Mouse (Mus musculus) stomach, postnatal 0 days (tissue): ENCODE data around the gene Cdh23. TPM values are rescaled to one million over a fixed set of nuclear protein-coding genes. Genes with fewer than 3 reads are reported as not detected.

ENCODE experiments used
- ATAC-seq: fragments of 200-750 bp; cut with Nextera tagmentation; 2 replicates; pipeline ENCODE4 v1.8.0; 2017; ENCODE audit not compliant: low FRiP score, low TSS enrichment
- DNase-seq: peaks from one replicate; pipeline ENCODE4 v3.0.0-alpha.2; 2016; ENCODE audit warnings: low spot score
- H3K27ac ChIP-seq: fragments of 300-500 bp; sonication (generic); replicated peaks from 2 replicates; pipeline ENCODE4 v1.5.1; 2014; ENCODE audit warnings: mild to moderate bottlenecking, control low read depth
- H3K27me3 ChIP-seq: fragments of 300-500 bp; sonication (generic); 2 replicates; pipeline ENCODE4 v1.6.1; 2014; ENCODE audit warnings: low read length; ENCODE audit not compliant: control insufficient read depth, insufficient read depth
- H3K36me3 ChIP-seq: fragments of 300-500 bp; sonication (generic); 2 replicates; pipeline ENCODE4 v1.6.1; 2014; ENCODE audit warnings: low read length, mixed read lengths; ENCODE audit not compliant: control insufficient read depth, insufficient read depth
- H3K4me1 ChIP-seq: fragments of 300-500 bp; sonication (generic); replicated peaks from 2 replicates; pipeline ENCODE4 v1.6.1; 2014; ENCODE audit warnings: antibody characterized with exemption; ENCODE audit not compliant: control insufficient read depth, insufficient read depth
- H3K4me2 ChIP-seq: fragments of 300-500 bp; sonication (generic); replicated peaks from 2 replicates; pipeline ENCODE4 v1.6.1; 2014; ENCODE audit warnings: low read depth, mild to moderate bottlenecking, control low read depth, moderate library complexity
- H3K4me3 ChIP-seq: fragments of 300-500 bp; sonication (generic); 2 replicates; pipeline ENCODE4 v1.5.1; 2014; ENCODE audit warnings: low read depth, low read length, control low read depth
- H3K9ac ChIP-seq: fragments of 300-500 bp; sonication (generic); 2 replicates; pipeline ENCODE4 v1.6.1; 2014; ENCODE audit warnings: mild to moderate bottlenecking, low read length, control low read depth, mixed read lengths
- H3K9me3 ChIP-seq: fragments of 300-500 bp; sonication (generic); 2 replicates; pipeline ENCODE4 v1.6.1; 2016; ENCODE audit warnings: low read length; ENCODE audit not compliant: control insufficient read depth
- CTCF ChIP-seq: IDR thresholded peaks from 2 replicates; pipeline ENCODE4 v1.5.1; 2016; ENCODE audit warnings: antibody characterized with exemption, low read depth, mild to moderate bottlenecking, moderate library complexity
- EP300 ChIP-seq: optimal IDR thresholded peaks from 2 replicates; pipeline ENCODE3; 2016; ENCODE audit warnings: antibody characterized with exemption
- WGBS: fragments of 180-500 bp; shearing (Covaris S2); extraction: QIAGEN DNeasy Blood & Tissue Kit; methylation state at CpG from one replicate; pipeline ENCODE4 v1.1.7; 2014; 5-methylcytosine and 5-hydroxymethylcytosine counted together
- polyA plus RNA-seq: library from polyadenylated mRNA; unstranded; fragments of >200 nt; fragmentation: Nextera tagmentation; extraction: Ambion mirVana; gene quantifications from 2 replicates; pipeline ENCODE4 v1.2.1, GENCODE M21; 2015

Cdh23 gene
- polyA plus RNA-seq, 1 experiment from 2014 or later: 0.18 TPM

- no peak for TF ChIP-seq CTCF
- TF ChIP-seq EP300: no peak
- DNase-seq (no peak), ATAC-seq (no peak)
- WGBS: 79% methylated on average over 9 of the region's 11 CpGs
- Histone ChIP-seq H3K9ac (no peak overlapping the region), H3K9me3 (no peaks in the 10 kb centered on the region), H3K27me3 (no peaks in the 10 kb centered on the region), H3K36me3 (no peaks in the 10 kb centered on the region), H3K4me1 (0 out of 2 replicates have a peak, but pooled peaks cover 6% of the 10 kb centered on the region), H3K4me3 (no peak overlapping the region), H3K4me2 (no peak overlapping the region), H3K27ac (peak overlapping the region; percentile 87)
These were observed 427.6 kb downstream of the Cdh23 start for GRCm38 (mm10) chr10:60268738-60269137.

DNA sequence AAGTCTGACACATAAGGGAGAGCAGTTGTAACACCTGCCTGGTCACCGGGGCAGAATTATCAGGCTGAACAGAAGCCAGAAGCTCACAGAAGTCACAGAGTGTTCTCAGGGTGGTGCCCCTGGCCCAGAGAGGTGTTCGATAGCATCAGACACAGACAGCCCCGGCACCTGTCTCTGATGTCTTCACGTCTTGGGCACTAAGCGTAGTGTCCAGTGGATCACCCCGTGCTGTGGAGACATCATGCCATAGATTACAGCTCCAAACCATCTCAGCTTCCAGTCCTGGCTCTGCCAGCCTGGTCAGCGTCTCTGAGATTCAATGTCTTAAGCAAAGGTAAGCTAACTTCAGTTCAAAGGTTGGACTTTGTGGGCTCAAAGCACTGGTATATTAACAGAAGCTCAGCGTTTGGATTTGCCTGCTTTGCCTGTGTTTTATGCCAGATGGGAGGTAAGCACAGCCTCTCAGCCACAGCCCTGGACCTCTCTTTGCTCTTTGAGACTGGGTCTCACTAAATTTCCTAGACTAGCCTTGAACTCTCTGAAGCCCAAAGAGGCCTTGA lies 429.4 kb downstream of the Cdh23 start:
- 0 out of 2 replicates have a peak, but pooled peaks cover 5% of the 10 kb centered on the region for H3K4me1 ChIP-seq
- H3K4me3 ChIP-seq: no peak overlapping the region
- H3K27me3 ChIP-seq: no peaks in the 10 kb centered on the region
- ATAC-seq (no peak), DNase-seq (no peak)
- no peak overlapping the region for H3K27ac ChIP-seq
- no peak for TF ChIP-seq CTCF
- TF ChIP-seq EP300: no peak
- no peaks in the 10 kb centered on the region for H3K9me3 ChIP-seq
- H3K9ac ChIP-seq: no peak overlapping the region
- H3K36me3 ChIP-seq: no peaks in the 10 kb centered on the region
- H3K4me2 ChIP-seq: no peak overlapping the region
- WGBS: 75% methylated on average over 8 of the region's 8 CpGs

DNA sequence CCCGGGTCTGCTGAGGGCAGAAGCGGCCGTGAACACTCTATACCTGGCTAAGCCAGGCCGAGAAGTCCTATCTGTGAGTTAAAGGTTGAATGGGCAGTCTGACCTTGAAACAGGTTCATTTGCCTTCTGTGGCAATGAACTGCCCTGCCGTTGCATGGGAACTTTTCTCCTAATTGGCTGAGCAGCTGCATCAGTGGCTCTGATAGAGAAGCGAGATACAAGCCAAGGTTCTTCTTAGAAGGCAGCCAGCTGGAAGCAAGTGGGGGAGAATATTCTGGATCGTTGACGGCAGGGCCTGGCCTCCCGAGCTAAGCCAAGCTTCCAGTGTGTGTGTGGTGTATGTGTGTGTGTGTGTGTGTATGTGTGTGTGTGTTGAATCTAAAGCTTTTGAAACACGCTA lies 431.0 kb downstream of the Cdh23 start:
- 65% methylated on average over 10 of the region's 10 CpGs for WGBS

GRCm38 (mm10) chr10:60263351-60263750 lies 432.9 kb downstream of the Cdh23 start:
- no peaks in the 10 kb centered on the region for H3K36me3 ChIP-seq
- no peaks in the 10 kb centered on the region for H3K9me3 ChIP-seq
- no peak overlapping the region for H3K4me2 ChIP-seq
- WGBS: 85% methylated on average over 7 of the region's 7 CpGs
- H3K27me3 ChIP-seq: no peaks in the 10 kb centered on the region
- 0 out of 2 replicates have a peak, but pooled peaks cover 2% of the 10 kb centered on the region for H3K4me1 ChIP-seq
- TF ChIP-seq EP300 (no peak), CTCF (no peak)
- H3K27ac ChIP-seq: no peak overlapping the region
- no peak overlapping the region for H3K4me3 ChIP-seq
- H3K9ac ChIP-seq: no peak overlapping the region
- ATAC-seq (no peak), DNase-seq (no peak)

More for the DNA sequence above, 431.0 kb downstream of the Cdh23 start:
- Histone ChIP-seq H3K27me3 (no peaks in the 10 kb centered on the region), H3K4me3 (no peak overlapping the region), H3K9me3 (no peaks in the 10 kb centered on the region), H3K9ac (no peak overlapping the region), H3K27ac (no peak overlapping the region), H3K4me1 (0 out of 2 replicates have a peak, but pooled peaks cover 5% of the 10 kb centered on the region), H3K36me3 (no peaks in the 10 kb centered on the region), H3K4me2 (no peak overlapping the region)
- ATAC-seq (no peak), DNase-seq (no peak)
- TF ChIP-seq EP300: no peak
- no peak for TF ChIP-seq CTCF

- H3K9ac ChIP-seq: no peak overlapping the region
- H3K36me3 ChIP-seq: no peaks in the 10 kb centered on the region
- H3K4me3 ChIP-seq: no peak overlapping the region
- no peaks in the 10 kb centered on the region for H3K9me3 ChIP-seq
- peak; percentile 83 for ATAC-seq
- H3K4me1 ChIP-seq: 0 out of 2 replicates have a peak, but pooled peaks cover 2% of the 10 kb centered on the region
- TF ChIP-seq CTCF: no peak
- no peak for TF ChIP-seq EP300
- H3K27me3 ChIP-seq: no peaks in the 10 kb centered on the region
- H3K27ac ChIP-seq: no peak overlapping the region
- WGBS: 20% methylated on average over 3 of the region's 3 CpGs
- peak; percentile 82 for DNase-seq
- no peak overlapping the region for H3K4me2 ChIP-seq
These were observed 433.9 kb downstream of the Cdh23 start for GRCm38 (mm10) chr10:60262386-60262785.

- no peak overlapping the region for H3K9ac ChIP-seq
- H3K4me1 ChIP-seq: 0 out of 2 replicates have a peak, but pooled peaks cover 2% of the 10 kb centered on the region
- ATAC-seq (no peak), DNase-seq (no peak)
- TF ChIP-seq CTCF: no peak
- TF ChIP-seq EP300: no peak
- H3K4me3 ChIP-seq: no peak overlapping the region
- H3K9me3 ChIP-seq: no peaks in the 10 kb centered on the region
- H3K36me3 ChIP-seq: no peaks in the 10 kb centered on the region
- 43% methylated on average over 5 of the region's 5 CpGs for WGBS
- H3K27ac ChIP-seq: no peak overlapping the region
- no peak overlapping the region for H3K4me2 ChIP-seq
- H3K27me3 ChIP-seq: no peaks in the 10 kb centered on the region
These were observed 434.8 kb downstream of the Cdh23 start for GRCm38 (mm10) chr10:60261530-60261929.
